Mouse (Mus musculus) embryonic fibroblast, embryonic 13.5 days (primary cell): ENCODE data around the gene Fbxl13. TPM values are rescaled to one million over a fixed set of nuclear protein-coding genes. Genes with fewer than 3 reads are reported as not detected.
A peak's percentile ranks its signal among the peaks of the same experiment; 100 is the strongest.

Source experiments
- H3K27ac ChIP-seq: 2 replicates; pipeline ENCODE4 v1.5.1; 2012; ENCODE audit warnings: low read length, control low read depth, inconsistent platforms; ENCODE audit not compliant: insufficient read depth
- H3K4me1 ChIP-seq: 2 replicates; pipeline ENCODE4 v1.6.1; 2011; ENCODE audit warnings: low read length; ENCODE audit not compliant: control insufficient read depth, insufficient read depth
- H3K4me3 ChIP-seq: 2 replicates; pipeline ENCODE4 v1.5.1; 2011; ENCODE audit warnings: mild to moderate bottlenecking, control low read depth, low read length; ENCODE audit not compliant: insufficient read depth
- CTCF ChIP-seq: IDR thresholded peaks from 2 replicates; pipeline ENCODE4 v1.5.1; 2011; ENCODE audit warnings: mild to moderate bottlenecking, control low read depth, low read length, moderate library complexity, borderline replicate concordance; ENCODE audit not compliant: insufficient read depth
- POLR2A ChIP-seq: IDR thresholded peaks from 2 replicates; pipeline ENCODE4 v1.6.1; 2011; ENCODE audit warnings: low read depth, mild to moderate bottlenecking, control low read depth, low read length, moderate library complexity
- polyA plus RNA-seq: library from polyadenylated mRNA; stranded (reverse); fragments of >200 nt; gene quantifications from 2 replicates; pipeline ENCODE4 v1.2.4, GENCODE M21; 2011; ENCODE audit warnings: low read depth; ENCODE audit not compliant: missing spikeins, insufficient read length

Gene Fbxl13
- polyA plus RNA-seq, 1 experiment: not detected

GRCm38 (mm10) chr5:21491469-21491868 is 154.0 kb downstream of the Fbxl13 start:
- no peak overlapping the region for H3K4me3 ChIP-seq
- TF ChIP-seq CTCF (no peak), POLR2A (no peak)
- H3K27ac ChIP-seq: peak overlapping the region; percentile 100
- peaks cover 45% of the 10 kb centered on the region for H3K4me1 ChIP-seq

GRCm38 (mm10) chr5:21489135-21489534 is 156.3 kb downstream of the Fbxl13 start:
- TF ChIP-seq POLR2A: no peak
- TF ChIP-seq CTCF: no peak
- Histone ChIP-seq H3K4me1 (peaks cover 42% of the 10 kb centered on the region), H3K27ac (peak overlapping the region; percentile 92), H3K4me3 (no peak overlapping the region)

- H3K4me1 ChIP-seq: peaks cover 37% of the 10 kb centered on the region
- TF ChIP-seq POLR2A (no peak), CTCF (no peak)
- no peak overlapping the region for H3K4me3 ChIP-seq
- H3K27ac ChIP-seq: peak overlapping the region; percentile 92
These were observed 156.9 kb downstream of the Fbxl13 start for GRCm38 (mm10) chr5:21488506-21488905.

- H3K4me3 ChIP-seq: no peak overlapping the region
- peaks cover 32% of the 10 kb centered on the region for H3K4me1 ChIP-seq
- peak overlapping the region; percentile 99 for H3K27ac ChIP-seq
- TF ChIP-seq POLR2A (no peak), CTCF (no peak)
These were observed 157.7 kb downstream of the Fbxl13 start for GRCm38 (mm10) chr5:21487716-21488115.

GRCm38 (mm10) chr5:21487306-21487705 is 158.1 kb downstream of the Fbxl13 start:
- TF ChIP-seq POLR2A (no peak), CTCF (no peak)

GRCm38 (mm10) chr5:21486798-21487197 is 158.6 kb downstream of the Fbxl13 start:
- peaks cover 26% of the 10 kb centered on the region for H3K4me1 ChIP-seq
- no peak for TF ChIP-seq CTCF
- TF ChIP-seq POLR2A: no peak
- H3K27ac ChIP-seq: peak overlapping the region; percentile 99
- H3K4me3 ChIP-seq: no peak overlapping the region

More at GRCm38 (mm10) chr5:21487306-21487705, 158.1 kb downstream of the Fbxl13 start:
- H3K4me3 ChIP-seq: no peak overlapping the region
- H3K27ac ChIP-seq: peak overlapping the region; percentile 99
- peaks cover 29% of the 10 kb centered on the region for H3K4me1 ChIP-seq

- peak overlapping the region; percentile 99 for H3K27ac ChIP-seq
- peaks cover 32% of the 10 kb centered on the region for H3K4me1 ChIP-seq
- TF ChIP-seq POLR2A: no peak
- no peak for TF ChIP-seq CTCF
- no peak overlapping the region for H3K4me3 ChIP-seq
These were observed 160.1 kb downstream of the Fbxl13 start for GRCm38 (mm10) chr5:21485197-21485829.

GRCm38 (mm10) chr5:21483275-21483674 is 162.2 kb downstream of the Fbxl13 start:
- H3K27ac ChIP-seq: no peak overlapping the region
- H3K4me3 ChIP-seq: no peak overlapping the region
- no peak for TF ChIP-seq CTCF
- TF ChIP-seq POLR2A: no peak
- H3K4me1 ChIP-seq: peaks cover 21% of the 10 kb centered on the region

GRCm38 (mm10) chr5:21482446-21483222 is 162.8 kb downstream of the Fbxl13 start:
- Histone ChIP-seq H3K4me3 (no peak overlapping the region), H3K4me1 (peaks cover 18% of the 10 kb centered on the region), H3K27ac (no peak overlapping the region)
- TF ChIP-seq POLR2A: no peak
- no peak for TF ChIP-seq CTCF

GRCm38 (mm10) chr5:21481521-21481920 is 163.9 kb downstream of the Fbxl13 start:
- Histone ChIP-seq H3K27ac (peak overlapping the region; percentile 63), H3K4me1 (peaks cover 17% of the 10 kb centered on the region), H3K4me3 (no peak overlapping the region)
- TF ChIP-seq POLR2A (no peak), CTCF (no peak)

- no peak for TF ChIP-seq POLR2A
- no peak for TF ChIP-seq CTCF
- Histone ChIP-seq H3K4me3 (no peak overlapping the region), H3K27ac (peak overlapping the region; percentile 63), H3K4me1 (peaks cover 8% of the 10 kb centered on the region; the same call in 1 of the 2 replicates)
These were observed 165.7 kb downstream of the Fbxl13 start for GRCm38 (mm10) chr5:21479746-21480145.
